Mouse (Mus musculus) stomach, postnatal 0 days (tissue): ENCODE measurements around the gene Nap1l4.

ENCODE experiments used
- CTCF ChIP-seq: IDR thresholded peaks from 2 replicates; pipeline ENCODE4 v1.5.1; 2016; ENCODE audit warnings: antibody characterized with exemption, low read depth, mild to moderate bottlenecking, moderate library complexity
- EP300 ChIP-seq: optimal IDR thresholded peaks from 2 replicates; pipeline ENCODE3; 2016; ENCODE audit warnings: antibody characterized with exemption

- TF ChIP-seq CTCF (no peak), EP300 (no peak)
These were observed 46.0 kb upstream of the Nap1l4 start for GRCm38 (mm10) chr7:143594865-143595264.
